Mouse (Mus musculus) heart, embryonic 16.5 days (tissue): ENCODE data around the gene Tsku. TPM values are rescaled to one million over a fixed set of nuclear protein-coding genes. Genes with fewer than 3 reads are reported as not detected.

Experiments
- ATAC-seq: fragments of 200-750 bp; cut with Nextera tagmentation; replicated peaks from 2 replicates; pipeline ENCODE4 v1.8.0; 2017; ENCODE audit warnings: moderate number of reproducible peaks; ENCODE audit not compliant: insufficient read depth, low FRiP score; ENCODE audit errors: extremely low read depth
- H3K27ac ChIP-seq: fragments of 300-500 bp; sonication (generic); 2 replicates; pipeline ENCODE4 v1.5.1; 2014; ENCODE audit warnings: mild to moderate bottlenecking, low read length, control low read depth, moderate library complexity
- H3K27me3 ChIP-seq: fragments of 300-500 bp; sonication (generic); 2 replicates; pipeline ENCODE4 v1.6.1; 2014; ENCODE audit warnings: low read length, mixed read lengths; ENCODE audit not compliant: control insufficient read depth, insufficient read depth
- H3K36me3 ChIP-seq: fragments of 300-500 bp; sonication (generic); 2 replicates; pipeline ENCODE4 v1.6.1; 2014; ENCODE audit not compliant: control insufficient read depth, insufficient read depth
- H3K4me1 ChIP-seq: fragments of 300-500 bp; sonication (generic); 2 replicates; pipeline ENCODE4 v1.6.1; 2014; ENCODE audit warnings: low read length, mixed read lengths; ENCODE audit not compliant: control insufficient read depth, insufficient read depth
- H3K4me2 ChIP-seq: fragments of 300-500 bp; sonication (generic); 2 replicates; pipeline ENCODE4 v1.6.1; 2014; ENCODE audit warnings: low read depth, mild to moderate bottlenecking, control low read depth, low read length
- H3K4me3 ChIP-seq: fragments of 300-500 bp; sonication (generic); 2 replicates; pipeline ENCODE4 v1.5.1; 2014; ENCODE audit warnings: mild to moderate bottlenecking, control low read depth, low read length
- H3K9ac ChIP-seq: fragments of 300-500 bp; sonication (generic); 2 replicates; pipeline ENCODE4 v1.6.1; 2014; ENCODE audit warnings: low read length, control low read depth
- H3K9me3 ChIP-seq: fragments of 300-500 bp; sonication (generic); replicated peaks from 2 replicates; pipeline ENCODE4 v1.6.1; 2016; ENCODE audit warnings: low read length; ENCODE audit not compliant: control insufficient read depth
- WGBS: fragments of 180-500 bp; shearing (Covaris S2); extraction: QIAGEN DNeasy Blood & Tissue Kit; methylation state at CpG from one replicate; pipeline ENCODE4 v1.1.7; 2014; 5-methylcytosine and 5-hydroxymethylcytosine counted together
- polyA plus RNA-seq: library from polyadenylated mRNA; unstranded; fragments of >200 nt; fragmentation: Nextera tagmentation; extraction: Ambion mirVana; gene quantifications from 2 replicates; pipeline ENCODE4 v1.2.1, GENCODE M21; 2015

Tsku gene
- polyA plus RNA-seq, 1 experiment from 2014 or later = 3.2 TPM

GRCm38 (mm10) chr7:98388881-98389501, 27.9 kb upstream of the Tsku start:
- Histone ChIP-seq H3K9me3 (no peaks in the 10 kb centered on the region), H3K4me1 (peaks cover 6% of the 10 kb centered on the region), H3K4me2 (no peak overlapping the region), H3K4me3 (no peak overlapping the region), H3K9ac (no peak overlapping the region), H3K27me3 (no peaks in the 10 kb centered on the region), H3K27ac (no peak overlapping the region), H3K36me3 (no peaks in the 10 kb centered on the region)
- WGBS = 65% methylated on average over 12 of the region's 12 CpGs
- ATAC-seq = no peak

DNA sequence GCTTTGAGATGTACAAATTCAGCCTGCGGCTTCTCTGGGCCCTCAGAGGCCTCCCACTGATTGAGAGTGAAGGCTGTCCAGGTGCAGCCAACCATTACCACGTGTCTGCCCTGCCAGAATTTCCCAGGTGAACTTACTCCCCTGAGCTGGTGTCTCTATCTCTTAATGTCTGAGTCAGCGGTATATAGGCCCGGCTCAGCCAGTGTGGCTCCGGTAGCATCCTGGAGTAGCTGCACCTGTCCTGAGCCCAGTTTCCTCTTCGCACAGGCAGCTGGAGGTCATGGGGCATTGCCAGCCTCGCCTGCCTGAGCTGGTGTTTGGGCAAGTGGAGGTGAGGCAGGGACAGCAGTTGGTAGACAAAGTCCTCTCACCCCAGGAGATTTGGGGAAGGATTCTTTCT, 26.1 kb upstream of the Tsku start:
- 77% methylated on average over 7 of the region's 7 CpGs for WGBS
- Histone ChIP-seq H3K4me1 (peaks cover 22% of the 10 kb centered on the region), H3K27me3 (no peaks in the 10 kb centered on the region), H3K36me3 (no peaks in the 10 kb centered on the region), H3K27ac (no peak overlapping the region), H3K9ac (no peak overlapping the region), H3K9me3 (no peaks in the 10 kb centered on the region), H3K4me3 (no peak overlapping the region), H3K4me2 (no peak overlapping the region)
- no peak for ATAC-seq

GRCm38 (mm10) chr7:98385168-98385567, 24.0 kb upstream of the Tsku start:
- Histone ChIP-seq H3K27ac (no peak overlapping the region), H3K9me3 (no peaks in the 10 kb centered on the region), H3K27me3 (no peaks in the 10 kb centered on the region), H3K36me3 (no peaks in the 10 kb centered on the region), H3K4me1 (peaks cover 19% of the 10 kb centered on the region), H3K4me3 (no peak overlapping the region), H3K9ac (no peak overlapping the region), H3K4me2 (no peak overlapping the region)
- 58% methylated on average over 1 of the region's 1 CpGs for WGBS
- ATAC-seq = no peak

GRCm38 (mm10) chr7:98383337-98383736, 22.2 kb upstream of the Tsku start:
- no peaks in the 10 kb centered on the region for H3K9me3 ChIP-seq
- WGBS = 13% methylated on average over 4 of the region's 4 CpGs
- no peaks in the 10 kb centered on the region for H3K36me3 ChIP-seq
- no peaks in the 10 kb centered on the region for H3K27me3 ChIP-seq
- H3K27ac ChIP-seq = no peak overlapping the region; the same call in 1 of the 2 replicates
- no peak; the same call in 1 of the 2 replicates for ATAC-seq
- H3K4me1 ChIP-seq = peaks cover 23% of the 10 kb centered on the region
- no peak overlapping the region for H3K9ac ChIP-seq
- peak overlapping the region; percentile 4; the same call in 1 of the 2 replicates for H3K4me2 ChIP-seq
- no peak overlapping the region for H3K4me3 ChIP-seq

DNA sequence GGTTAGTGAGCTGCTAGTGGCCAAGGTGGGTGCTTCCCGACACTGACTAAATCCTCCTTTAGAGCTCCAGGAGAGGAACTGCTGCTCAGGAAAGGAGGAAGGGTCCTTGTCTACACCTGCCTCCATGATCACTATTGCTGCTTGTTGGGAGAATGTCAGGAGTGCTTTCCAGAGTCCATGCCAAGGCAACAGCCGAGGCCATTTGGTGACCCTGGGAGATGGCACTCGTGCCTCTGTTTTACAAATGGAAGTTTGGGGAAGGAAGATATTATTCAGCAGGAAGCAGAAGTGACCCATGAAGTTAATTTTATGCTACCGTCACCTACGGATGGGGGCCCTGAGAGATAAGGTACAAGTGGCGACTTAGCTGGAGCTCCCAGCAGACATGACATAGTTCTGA, 21.7 kb upstream of the Tsku start:
- H3K27ac ChIP-seq = no peak overlapping the region; the same call in 1 of the 2 replicates
- 45% methylated on average over 6 of the region's 6 CpGs for WGBS
- H3K4me2 ChIP-seq = peak overlapping the region; percentile 4; the same call in 1 of the 2 replicates

GRCm38 (mm10) chr7:98380224-98380925, 19.2 kb upstream of the Tsku start:
- Histone ChIP-seq H3K36me3 (no peaks in the 10 kb centered on the region), H3K27ac (no peak overlapping the region), H3K9ac (no peak overlapping the region), H3K4me2 (no peak overlapping the region), H3K4me3 (no peak overlapping the region), H3K4me1 (peaks cover 23% of the 10 kb centered on the region), H3K9me3 (no peaks in the 10 kb centered on the region), H3K27me3 (no peaks in the 10 kb centered on the region)
- no peak for ATAC-seq
- 79% methylated on average over 6 of the region's 6 CpGs for WGBS

More for the DNA sequence above, 21.7 kb upstream of the Tsku start:
- ATAC-seq = no peak
- Histone ChIP-seq H3K4me3 (no peak overlapping the region), H3K9ac (no peak overlapping the region), H3K4me1 (peaks cover 23% of the 10 kb centered on the region), H3K27me3 (no peaks in the 10 kb centered on the region), H3K9me3 (no peaks in the 10 kb centered on the region), H3K36me3 (no peaks in the 10 kb centered on the region)

DNA sequence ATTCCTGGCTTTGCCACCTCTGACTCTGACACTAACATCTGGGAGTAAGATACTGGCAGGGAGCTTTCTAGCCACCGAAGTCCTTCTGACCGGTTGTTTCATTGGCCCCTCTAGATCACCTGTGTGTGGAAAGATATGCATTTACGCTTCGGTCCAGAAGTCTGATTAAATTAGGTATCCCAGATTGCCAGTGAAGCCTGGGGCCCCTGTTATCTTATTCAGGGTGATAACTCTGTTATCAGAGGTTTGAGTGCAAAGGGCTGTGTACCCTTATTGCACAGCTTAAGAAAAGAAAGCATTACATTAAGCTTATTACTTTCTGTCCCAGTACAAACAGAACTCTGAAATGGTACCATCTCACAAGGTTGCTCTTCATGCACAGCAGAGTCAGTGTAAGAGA, 18.1 kb upstream of the Tsku start:
- H3K4me1 ChIP-seq = peaks cover 22% of the 10 kb centered on the region

DNA sequence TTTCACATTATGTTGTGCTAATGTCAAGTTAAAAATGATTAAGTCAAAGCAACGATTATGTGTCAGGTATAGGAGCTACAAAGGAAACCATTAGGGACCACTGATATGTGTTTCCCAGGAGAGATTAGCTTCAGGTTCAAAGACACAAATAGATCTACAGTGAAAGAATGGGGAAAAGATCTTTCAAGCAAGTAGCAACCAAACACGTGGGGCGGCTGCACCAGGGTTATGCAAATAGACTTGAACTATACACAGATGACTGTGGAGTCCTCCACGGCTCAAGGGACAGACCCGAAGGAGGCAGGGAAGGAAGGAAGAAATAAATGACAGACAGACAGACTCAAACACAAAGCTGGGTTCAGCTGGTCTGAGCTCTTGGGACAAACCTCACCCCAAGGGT, 16.1 kb upstream of the Tsku start:
- H3K4me3 ChIP-seq = no peak overlapping the region
- no peak overlapping the region for H3K9ac ChIP-seq
- H3K27ac ChIP-seq = no peak overlapping the region
- no peaks in the 10 kb centered on the region for H3K9me3 ChIP-seq
- H3K4me2 ChIP-seq = no peak overlapping the region
- H3K27me3 ChIP-seq = no peaks in the 10 kb centered on the region
- WGBS = 65% methylated on average over 5 of the region's 5 CpGs
- H3K36me3 ChIP-seq = no peaks in the 10 kb centered on the region
- peaks cover 4% of the 10 kb centered on the region for H3K4me1 ChIP-seq
- no peak for ATAC-seq

More for the DNA sequence above, 18.1 kb upstream of the Tsku start:
- no peaks in the 10 kb centered on the region for H3K27me3 ChIP-seq
- H3K27ac ChIP-seq = no peak overlapping the region
- no peak overlapping the region for H3K9ac ChIP-seq
- H3K4me3 ChIP-seq = no peak overlapping the region
- H3K36me3 ChIP-seq = no peaks in the 10 kb centered on the region
- H3K4me2 ChIP-seq = no peak overlapping the region
- WGBS = 48% methylated on average over 4 of the region's 4 CpGs
- no peaks in the 10 kb centered on the region for H3K9me3 ChIP-seq
- ATAC-seq = no peak

DNA sequence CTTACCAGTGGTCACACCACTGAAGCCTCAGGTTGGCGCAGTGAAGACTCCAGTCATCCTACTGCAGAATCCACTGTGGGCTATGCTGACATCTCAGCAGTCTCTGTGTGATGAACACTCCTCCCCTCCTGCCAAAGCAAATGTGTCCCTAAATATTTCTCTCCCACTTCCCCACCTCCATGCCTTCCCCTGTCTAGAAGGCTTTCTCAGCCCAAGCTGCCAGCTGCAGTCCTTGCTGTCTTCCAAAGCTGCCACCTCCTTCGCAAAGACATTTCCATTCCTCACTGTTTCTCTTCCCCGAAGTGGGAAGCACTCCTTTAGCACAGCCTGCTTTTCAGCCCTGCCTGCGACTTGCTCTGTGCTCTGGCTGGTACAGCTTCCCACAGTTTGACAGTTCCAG, 10.0 kb upstream of the Tsku start:
- Histone ChIP-seq H3K27me3 (no peaks in the 10 kb centered on the region), H3K4me1 (no peaks in the 10 kb centered on the region), H3K4me2 (no peak overlapping the region), H3K36me3 (no peaks in the 10 kb centered on the region), H3K27ac (no peak overlapping the region), H3K9me3 (no peaks in the 10 kb centered on the region), H3K9ac (no peak overlapping the region), H3K4me3 (no peak overlapping the region)
- no peak for ATAC-seq
- WGBS = 42% methylated on average over 4 of the region's 4 CpGs
